Mouse (Mus musculus) c-Kit-positive CD71-positive TER-119-negative erythroid progenitor cells, embryonic 14.5 days (primary cell): ENCODE measurements around the gene Tgm1.

Experiments
- DNase-seq: peaks from one replicate; pipeline ENCODE4 v3.0.0-alpha.2; 2013; ENCODE audit warnings: low read depth

Gene Tgm1

DNA sequence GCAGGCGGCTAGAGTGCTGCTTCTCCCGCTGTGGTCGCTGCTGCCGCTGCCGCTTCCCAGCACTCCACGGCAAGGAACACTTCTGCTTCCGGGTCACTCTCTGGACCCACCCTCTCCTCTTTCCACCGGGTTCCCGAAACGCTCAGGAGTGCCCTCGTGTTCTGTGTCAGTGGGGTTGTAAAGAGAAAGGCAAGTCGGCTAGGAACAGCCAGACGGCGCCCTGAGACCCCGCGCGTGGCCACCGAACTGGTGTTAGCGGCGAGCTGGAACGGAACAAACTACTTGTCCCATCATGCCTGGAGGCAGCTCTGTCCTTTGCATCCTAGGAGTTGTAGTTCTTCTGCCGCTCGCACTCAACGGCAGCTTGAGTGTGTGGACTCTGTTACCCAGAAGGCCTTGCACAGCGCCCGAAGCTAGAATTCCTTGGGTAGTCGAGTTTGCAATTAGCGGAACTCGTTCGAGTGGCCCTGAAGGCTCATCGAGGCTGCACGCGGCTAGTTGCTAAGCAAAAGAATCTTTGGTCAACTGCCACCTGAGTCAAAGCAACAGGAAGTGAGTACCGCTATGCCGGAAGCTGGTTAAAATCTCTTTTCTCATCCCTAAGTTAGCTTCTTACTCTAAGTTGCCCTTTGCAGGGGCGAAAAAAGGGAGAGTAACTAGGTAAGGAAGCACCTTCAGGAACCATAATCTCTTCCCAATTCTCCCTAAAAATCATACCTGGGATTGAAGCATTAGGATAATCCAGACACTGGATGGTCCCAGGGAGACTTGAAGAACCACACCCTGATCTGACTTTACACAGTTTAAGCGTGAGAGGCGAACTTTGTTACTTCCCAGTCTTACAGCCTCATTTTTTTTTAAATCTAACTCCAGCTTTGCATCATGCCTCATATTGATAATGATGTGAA lies 41.6 kb downstream of the Tgm1 start, which contains the start of the genes Gmpr2 and Nedd8:
Gmpr2 (plus strand) TSS at position 109 of the 908 bp plus-strand sequence.
Nedd8 (minus strand) TSS at position 292 of the 908 bp plus-strand sequence.
- peak; percentile 94 for DNase-seq

- DNase-seq: peak; percentile 19
Measured at GRCm38 (mm10) chr14:55671486-55671832, 42.3 kb downstream of the Tgm1 start.

- DNase-seq: no peak
Measured at GRCm38 (mm10) chr14:55660636-55661035, 53.1 kb downstream of the Tgm1 start.

DNA sequence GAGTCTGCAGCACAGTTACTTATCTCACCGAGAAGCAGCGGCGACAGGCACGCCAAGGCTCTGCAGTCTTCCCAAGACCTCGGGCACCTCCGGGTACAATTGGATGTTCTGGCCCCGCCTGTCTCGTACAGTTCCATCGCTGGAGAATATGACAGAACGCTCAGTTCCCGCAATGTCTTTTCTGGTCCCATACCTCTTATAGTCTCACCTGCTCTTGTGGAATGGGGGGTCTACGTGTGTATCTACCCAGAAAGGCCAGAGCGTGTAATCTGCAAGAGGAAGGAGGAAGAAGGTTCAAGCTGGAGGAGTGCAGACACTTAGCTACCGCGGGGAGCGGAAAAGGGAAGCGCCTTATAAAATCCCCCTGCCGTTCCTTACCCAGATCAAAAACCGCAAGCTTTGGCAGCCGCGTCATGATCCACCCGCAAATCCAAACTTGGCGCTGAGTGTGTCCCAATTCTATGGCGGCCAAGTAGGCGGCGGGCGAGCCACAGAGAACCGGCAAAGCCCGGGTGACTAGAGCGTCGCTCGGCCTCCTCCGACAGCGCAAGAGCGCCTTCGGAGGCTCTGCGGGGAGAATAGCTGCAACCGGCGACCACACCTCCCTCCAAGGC lies 53.7 kb downstream of the Tgm1 start, which contains the start of gene Mdp1:
Mdp1 (minus strand) TSS at position 549 of the 614 bp plus-strand sequence.
- peak; percentile 78 for DNase-seq

DNA sequence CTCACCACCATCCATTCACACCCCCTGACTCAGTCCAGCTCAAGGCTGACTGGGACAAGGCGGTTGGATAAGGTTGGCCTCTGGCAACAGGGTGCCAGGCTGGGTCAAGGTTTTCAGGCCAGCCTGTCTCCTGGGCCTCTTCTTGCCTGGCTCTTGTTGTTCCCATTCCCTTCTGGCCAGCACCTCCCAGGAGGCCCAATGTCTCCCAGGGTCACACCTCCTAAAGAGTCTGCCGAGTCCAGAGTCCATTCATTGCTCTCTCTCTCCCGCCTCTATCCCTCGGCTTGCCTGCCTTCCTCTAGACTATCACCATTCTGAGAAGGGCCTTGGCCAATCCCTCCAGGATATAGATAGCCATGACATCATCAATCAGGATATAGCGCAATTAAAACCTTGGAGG lies 55.7 kb downstream of the Tgm1 start:
- DNase-seq: no peak

DNA sequence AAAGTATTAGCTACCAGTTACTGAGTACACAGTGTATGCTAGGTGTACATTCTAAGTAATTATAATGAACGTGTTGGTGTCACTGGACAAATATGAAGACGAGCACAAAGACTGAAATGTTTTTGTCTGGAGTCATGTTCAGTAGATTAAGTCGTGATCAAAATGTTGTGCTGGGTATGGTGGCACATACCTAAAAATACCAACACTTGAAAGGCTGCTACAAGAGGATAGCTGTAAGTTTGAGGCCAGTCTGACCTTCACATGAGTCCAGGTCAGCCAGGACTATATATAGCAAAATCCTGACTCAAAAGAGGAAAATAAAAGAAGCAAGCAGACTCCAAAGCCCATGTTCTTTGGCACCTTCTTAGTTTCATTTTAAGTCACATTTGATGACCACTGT lies 56.8 kb downstream of the Tgm1 start:
- no peak for DNase-seq

- DNase-seq: no peak
Measured at GRCm38 (mm10) chr14:55651528-55651927, 62.2 kb downstream of the Tgm1 start.
